Mouse (Mus musculus): ENCODE measurements around the gene Lck.

The Lck gene

DNA sequence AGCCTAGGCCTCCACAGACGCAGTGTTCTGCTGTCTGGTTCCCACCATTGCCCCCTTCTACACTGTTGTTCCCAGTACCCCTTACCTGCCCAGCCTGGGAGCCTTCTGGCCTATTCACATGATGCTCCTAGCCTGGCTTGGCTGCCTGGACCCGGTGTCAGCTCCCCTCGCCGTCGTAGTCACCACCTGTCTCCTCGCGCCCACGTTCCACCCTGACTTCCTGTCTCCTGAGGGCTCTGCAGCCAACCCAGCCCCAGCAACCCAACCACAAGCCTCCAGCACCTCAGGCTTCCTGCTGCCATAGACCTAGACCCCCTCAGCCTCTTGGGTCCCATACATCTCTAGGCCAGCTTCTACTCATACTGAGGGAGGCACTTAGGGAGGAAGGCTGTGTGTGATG, at the start of gene Lck:
Gene Lck, minus strand, starts transcription at position 212 of the 400 bp plus-strand sequence.
- DNase-seq (ENCODE audit: low read depth, low spot score), result no peak

GRCm38 (mm10) chr4:129622803-129623535, 49.5 kb upstream of the Lck start:
- no peak for DNase-seq (ENCODE audit: low read depth, low spot score)

DNA sequence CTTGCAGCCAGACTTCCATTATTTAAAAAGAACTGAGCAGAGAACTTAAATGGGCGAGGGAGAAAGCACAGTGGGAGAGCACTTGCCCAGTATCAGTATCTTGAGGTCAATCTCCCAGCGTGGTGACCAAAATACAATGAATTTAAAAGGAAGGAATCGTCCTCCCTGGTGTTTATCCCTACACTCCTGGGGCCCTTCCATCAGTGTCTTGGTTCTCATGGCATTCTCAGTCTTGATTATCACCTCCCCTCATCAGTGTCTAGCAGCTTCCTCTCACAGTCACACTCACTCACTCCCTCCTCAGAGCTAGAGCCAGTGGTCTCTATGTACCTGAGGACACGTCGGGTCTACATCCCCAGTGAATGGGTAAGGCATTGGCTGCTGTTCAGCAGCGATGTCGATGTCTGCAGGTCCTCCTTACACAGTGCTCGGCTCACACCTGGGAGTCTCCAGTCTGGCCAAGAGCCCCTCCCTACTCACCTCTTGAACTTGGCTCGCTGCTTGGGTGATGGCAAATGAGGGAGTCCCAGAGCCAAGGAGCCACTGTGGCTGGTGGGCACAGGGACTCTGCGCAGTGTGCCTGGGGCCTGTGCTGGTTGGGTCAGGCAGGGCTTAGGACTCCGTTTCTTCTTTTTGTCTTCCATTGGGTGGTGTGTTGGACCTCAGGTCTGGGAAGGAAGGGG, 48.8 kb upstream of the Lck start:
- DNase-seq (ENCODE audit: low read depth, low spot score), result peak; percentile 62

DNA sequence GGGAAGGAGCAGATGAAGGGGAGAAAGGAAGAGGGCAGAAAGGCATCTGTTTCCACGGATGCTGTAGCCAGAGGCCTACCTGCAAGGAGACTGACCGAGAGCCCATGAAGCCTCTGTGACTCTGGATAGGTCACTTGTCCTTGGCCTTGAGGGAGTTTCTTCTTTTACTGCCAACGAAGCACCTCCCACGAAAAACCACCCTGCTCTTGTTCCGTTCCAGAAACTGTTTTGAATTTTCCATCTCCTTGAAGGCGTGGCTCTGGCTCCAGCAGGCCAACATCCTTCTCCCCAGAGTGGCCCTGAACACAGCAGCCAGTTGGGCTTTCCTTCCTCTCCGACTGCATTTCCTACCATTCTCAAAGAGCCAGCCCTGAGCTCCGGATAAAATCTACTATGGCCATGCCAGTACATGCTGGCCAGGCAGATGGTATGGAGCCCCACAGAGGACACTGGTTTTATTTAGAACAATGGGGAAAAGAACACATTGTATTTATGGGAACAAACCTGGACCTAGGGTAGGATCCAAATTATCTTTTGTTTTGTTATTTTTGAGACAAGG, 47.9 kb upstream of the Lck start:
- peak; percentile 93 for DNase-seq (ENCODE audit: low read depth, low spot score)

DNA sequence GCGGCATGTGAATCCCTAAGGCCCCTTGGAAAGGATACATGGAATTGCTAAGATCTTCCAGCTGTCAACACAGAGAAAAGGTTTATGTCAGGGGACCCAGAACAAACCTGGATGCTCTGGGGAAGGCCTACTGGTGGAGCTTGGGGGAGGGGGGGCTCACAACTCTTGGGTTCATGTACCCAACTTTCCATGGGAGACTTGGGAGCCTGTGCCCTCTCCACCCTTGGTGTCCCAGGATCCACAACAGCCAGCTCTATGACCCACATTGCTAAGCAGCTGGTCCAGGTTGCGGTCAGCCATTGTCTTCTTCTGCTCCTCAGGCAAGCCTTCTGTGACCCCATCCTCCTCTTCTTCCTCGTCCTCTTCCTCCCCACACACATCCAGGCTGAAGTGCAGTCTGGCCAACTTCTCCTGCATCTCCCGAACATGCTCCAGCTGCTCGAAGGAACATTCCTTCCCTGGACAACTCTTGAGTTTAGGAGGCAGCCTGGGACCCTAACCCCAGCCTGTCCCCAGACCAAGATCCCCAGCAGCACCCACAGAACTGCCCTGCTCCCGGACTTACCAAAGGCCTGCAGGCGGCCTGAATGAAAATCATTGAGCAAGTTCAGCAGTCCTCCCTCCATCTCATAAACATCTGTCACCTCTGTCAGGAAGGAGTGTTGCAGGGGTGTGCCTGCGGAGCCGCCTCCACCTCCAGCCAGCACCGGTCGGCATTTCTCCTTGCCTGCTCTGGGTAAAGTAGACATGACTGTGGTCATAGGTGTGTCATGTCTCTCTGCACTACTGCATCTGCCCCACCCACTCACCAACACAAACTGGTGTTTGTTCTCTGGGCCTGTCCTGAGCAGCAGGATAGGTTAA, 47.2 kb upstream of the Lck start:
- no peak for DNase-seq (ENCODE audit: low read depth, low spot score)

GRCm38 (mm10) chr4:129618786-129619691, 45.6 kb upstream of the Lck start, which contains the start of gene Iqcc:
Gene Iqcc, minus strand, starts transcription at chr4:129619099.
- DNase-seq (ENCODE audit: low read depth, low spot score), result peak; percentile 98

DNA sequence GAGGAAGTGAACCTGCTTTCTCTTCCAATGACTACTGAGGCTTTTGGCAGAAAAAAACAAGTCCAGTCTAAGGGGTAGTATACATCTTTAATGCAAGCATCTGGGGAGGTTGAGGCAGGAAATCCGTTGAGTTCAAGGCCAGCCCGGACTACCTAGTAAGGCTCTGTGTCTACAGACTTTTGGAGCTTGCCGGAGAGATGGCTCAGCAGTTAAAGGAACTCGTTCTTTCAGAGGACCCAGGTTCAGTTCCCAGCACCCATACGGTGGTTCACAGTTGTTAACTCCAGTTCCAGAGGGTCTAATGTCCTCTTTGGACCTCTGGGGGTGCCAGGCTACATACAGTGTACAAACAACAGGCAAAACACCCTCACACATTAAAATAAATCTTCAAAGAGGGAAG, 44.6 kb upstream of the Lck start:
- no peak for DNase-seq (ENCODE audit: low read depth, low spot score)

- DNase-seq (ENCODE audit: low read depth, low spot score), result no peak
Measured at GRCm38 (mm10) chr4:129617121-129617641, 43.7 kb upstream of the Lck start.

GRCm38 (mm10) chr4:129616631-129617030, 43.2 kb upstream of the Lck start:
- DNase-seq (ENCODE audit: low read depth, low spot score), result no peak

GRCm38 (mm10) chr4:129615801-129616290, 42.4 kb upstream of the Lck start:
- peak; percentile 55 for DNase-seq (ENCODE audit: low read depth, low spot score)

DNA sequence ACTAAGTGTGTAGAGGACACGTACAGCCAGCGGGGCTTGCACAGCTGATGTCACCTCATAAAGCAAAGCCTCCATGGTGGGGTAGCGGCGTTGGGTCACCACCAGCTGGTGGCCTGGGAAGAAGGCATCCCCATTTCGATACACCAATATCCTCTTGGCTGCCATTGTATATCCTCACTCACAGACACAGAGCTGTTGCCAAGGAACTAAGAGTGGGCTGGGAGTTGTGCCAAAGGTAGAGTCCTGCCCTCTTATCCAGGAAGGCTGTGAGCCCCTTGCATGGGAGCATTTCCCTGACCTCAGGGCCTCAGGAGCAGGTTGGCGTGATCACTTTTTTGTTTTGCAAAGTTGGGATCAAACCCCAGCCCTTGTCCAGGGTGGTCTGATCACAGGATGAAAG, 40.7 kb upstream of the Lck start, which contains the start of gene Dcdc2b:
Gene Dcdc2b, minus strand, starts transcription at position 165 of the 400 bp plus-strand sequence.
- no peak for DNase-seq (ENCODE audit: low read depth, low spot score)

DNA sequence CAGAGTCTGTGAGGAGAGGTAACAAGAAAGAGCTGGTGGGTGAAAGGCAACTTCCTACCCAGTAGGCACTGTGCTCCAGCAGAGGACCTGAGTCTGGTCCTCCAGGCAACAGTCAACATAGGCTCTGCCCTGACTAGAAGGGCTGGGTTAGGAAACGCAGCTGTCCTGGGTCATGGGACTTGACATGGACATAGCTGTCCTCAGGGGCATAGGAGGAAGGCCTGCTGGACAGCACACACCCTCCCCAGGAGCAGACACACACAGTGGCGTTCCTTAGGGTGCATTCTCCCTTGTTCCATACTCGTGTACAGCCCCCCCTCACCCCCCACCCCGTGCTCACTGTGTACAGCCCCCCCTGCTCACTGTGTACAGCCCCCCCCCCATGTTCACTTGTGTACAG, 37.0 kb upstream of the Lck start:
- no peak for DNase-seq (ENCODE audit: low read depth, low spot score)

DNA sequence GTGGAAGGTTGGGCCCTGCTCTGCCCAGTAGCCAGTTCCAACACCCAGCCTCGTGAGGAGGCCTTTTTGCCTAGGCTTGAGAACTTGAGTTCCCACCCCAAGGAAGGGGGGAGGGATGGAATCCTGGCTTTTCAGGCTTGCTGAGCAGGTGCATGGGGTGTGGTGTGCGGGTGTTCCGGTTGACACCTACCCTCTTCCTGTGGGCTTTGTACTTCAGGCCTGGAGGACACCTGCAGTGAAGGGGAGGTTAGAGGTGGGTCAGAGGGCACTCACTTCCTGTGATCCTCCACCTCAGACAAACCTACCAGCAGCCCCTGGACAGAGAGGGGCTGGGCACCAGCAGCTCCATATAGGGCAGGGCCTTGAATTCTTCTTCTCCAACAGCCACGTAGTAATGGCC, 36.6 kb upstream of the Lck start:
- no peak for DNase-seq (ENCODE audit: low read depth, low spot score)

GRCm38 (mm10) chr4:129609139-129609631, 35.7 kb upstream of the Lck start:
- DNase-seq (ENCODE audit: low read depth, low spot score), result no peak

GRCm38 (mm10) chr4:129608426-129609025, 35.1 kb upstream of the Lck start:
- peak; percentile 96 for DNase-seq (ENCODE audit: low read depth, low spot score)

GRCm38 (mm10) chr4:129600233-129601158, 27.1 kb upstream of the Lck start, which contains the start of the genes Eif3i and Tmem234:
Gene Eif3i, minus strand, starts transcription at chr4:129600648.
Gene Tmem234, plus strand, starts transcription at chr4:129600668.
- DNase-seq (ENCODE audit: low read depth, low spot score), result peak; percentile 93

DNA sequence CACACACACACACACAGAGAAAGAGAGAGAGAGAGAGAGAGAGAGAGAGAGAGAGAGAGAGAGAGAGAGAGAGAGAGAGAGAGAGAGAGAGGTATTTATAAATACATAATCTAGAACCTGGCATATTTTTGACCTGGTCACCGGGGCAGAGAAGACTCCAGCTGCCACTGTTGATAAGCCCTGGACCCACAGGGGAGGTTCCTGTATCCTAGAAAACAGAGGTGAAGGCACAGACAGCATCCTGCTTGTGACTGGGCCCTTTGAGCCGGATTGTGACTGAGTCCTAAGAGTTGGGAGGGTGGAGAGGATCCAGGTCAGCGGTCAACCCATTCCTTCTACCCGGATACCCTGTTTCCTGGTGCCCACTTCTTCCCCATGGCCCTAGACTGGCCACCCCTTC, 15.4 kb upstream of the Lck start:
- no peak for DNase-seq (ENCODE audit: low read depth, low spot score)

DNA sequence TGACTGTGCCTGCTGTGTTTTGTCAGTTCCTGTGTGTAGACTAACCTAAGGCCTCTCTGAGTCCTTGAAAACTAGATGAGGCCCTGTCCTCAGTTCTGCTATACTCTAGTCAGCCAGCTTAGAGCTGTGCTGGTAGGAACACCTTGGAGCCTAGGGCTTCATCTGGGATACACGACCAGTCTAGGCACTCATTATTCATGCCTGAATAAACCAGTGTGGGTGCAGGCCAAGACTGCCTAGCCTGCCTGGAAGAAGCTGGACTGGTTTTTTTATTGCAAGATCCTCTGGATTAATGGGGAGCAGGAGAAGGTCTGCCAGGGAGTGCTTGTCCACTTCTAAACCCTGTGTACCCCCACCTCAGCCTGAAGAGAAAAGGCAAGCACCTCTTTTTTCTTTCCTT, 13.5 kb upstream of the Lck start:
- no peak for DNase-seq (ENCODE audit: low read depth, low spot score)

Measured in brain, adult 2 months (tissue).